Mouse (Mus musculus) left cerebral cortex, postnatal 14 days (tissue): ENCODE measurements at regions not wholly inside any gene's neighbourhood (a gene's known extent, or its start where the extent isn't known, plus 50 kb on each side); places are given as distances from the start of the nearest gene placed in this dataset.

Experiments used
- DNase-seq, 2 experiments: peaks; one replicate each; pipeline ENCODE4 v3.0.0; 2021 to 2022; ENCODE audit warnings: low spot score in 2 of 2, mixed read lengths in 1 of 2
- intact Hi-C: fragments of 180-260 bp; cut with DNase I; formaldehyde crosslinking; loops from one replicate; pipeline ENCODE4 v1.15.1; 2025

- intact Hi-C loops, result no loop called here
- no peak for DNase-seq
Measured at GRCm38 (mm10) chr13:34576392-34576791, 76.9 kb downstream of the Pxdc1 start.

DNA sequence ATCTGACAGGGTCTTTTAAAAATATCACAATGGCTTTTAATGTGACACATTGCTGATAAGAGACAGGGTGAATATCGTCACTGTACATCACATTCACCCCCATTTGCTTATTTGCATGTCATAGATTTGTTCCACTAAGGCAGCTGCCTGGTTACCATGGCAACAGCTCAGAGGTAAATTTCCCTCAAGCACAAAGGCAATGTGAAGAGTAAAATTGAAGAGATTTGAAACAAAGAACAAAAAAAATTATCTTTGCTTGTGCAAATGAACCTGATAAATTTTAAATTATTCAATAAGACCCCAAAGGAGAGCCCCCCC lies 77.3 kb downstream of the Pxdc1 start:
- intact Hi-C loops, result no loop called here

DNA sequence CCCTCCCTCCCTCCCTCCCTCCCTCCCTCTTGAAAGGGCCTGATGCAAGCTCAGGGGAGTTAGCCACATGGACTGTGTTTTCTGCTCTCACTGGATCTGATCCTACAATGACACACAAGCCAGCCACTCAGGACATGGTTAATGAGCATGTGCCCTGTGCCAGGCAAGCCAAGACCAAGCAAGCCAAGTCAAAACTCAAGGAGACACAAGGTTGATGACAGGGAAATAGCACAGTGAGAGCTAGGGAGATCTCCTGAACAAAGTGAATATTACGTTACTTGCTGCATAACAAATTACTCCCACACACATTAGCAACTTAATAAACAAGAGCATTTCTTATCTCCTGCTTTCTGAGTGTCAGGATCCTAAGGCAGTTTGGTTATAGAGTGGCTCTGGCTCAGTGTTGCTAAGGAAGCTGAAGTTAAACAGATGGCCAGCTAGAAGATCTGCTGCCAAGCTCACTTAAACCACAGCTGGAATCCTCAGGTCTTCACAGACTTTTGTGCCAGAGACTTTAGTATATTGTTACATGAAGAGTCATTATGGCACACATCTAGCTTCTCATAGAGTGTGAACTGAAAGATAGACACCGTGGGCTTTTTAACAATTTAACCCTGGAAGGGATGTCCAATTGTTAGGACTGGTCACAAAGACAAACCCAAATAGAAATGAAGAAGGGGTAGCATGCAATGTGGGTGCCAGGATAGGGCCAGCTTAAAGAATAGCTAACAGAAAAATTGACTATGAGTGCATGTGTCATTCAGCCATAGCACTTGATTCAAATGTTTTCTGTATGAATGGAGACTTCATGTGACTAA lies 77.9 kb downstream of the Pxdc1 start:
- DNase-seq, result peak; percentile 9 to 50
- intact Hi-C loops, result no loop called here

More for the DNA sequence above, 77.3 kb downstream of the Pxdc1 start:
- peak; percentile 73 to 80 for DNase-seq

DNA sequence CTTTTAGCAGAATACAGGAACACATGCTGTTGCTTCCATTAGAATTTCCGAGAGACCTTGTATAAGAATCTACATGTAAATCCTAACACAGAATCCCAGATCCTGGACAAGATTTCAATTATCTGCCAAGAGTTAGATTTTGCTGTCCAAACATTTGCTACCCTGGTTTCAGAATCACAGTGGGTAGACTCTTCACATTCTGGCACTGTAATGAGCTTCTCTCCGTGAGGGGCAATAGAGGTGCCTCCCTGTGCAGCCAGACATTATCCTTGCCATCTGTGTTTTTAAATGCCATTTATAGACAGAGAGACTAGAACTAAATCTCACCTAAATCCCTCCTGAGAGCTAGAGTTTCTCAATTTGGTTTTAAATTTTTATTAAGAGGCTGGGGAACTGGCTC lies 84.0 kb downstream of the Pxdc1 start:
- no peak for DNase-seq
- intact Hi-C loops, result no loop called here

- no peak for DNase-seq
- intact Hi-C loops, result no loop called here
Measured at GRCm38 (mm10) chr13:34566687-34567086, 86.6 kb downstream of the Pxdc1 start.

DNA sequence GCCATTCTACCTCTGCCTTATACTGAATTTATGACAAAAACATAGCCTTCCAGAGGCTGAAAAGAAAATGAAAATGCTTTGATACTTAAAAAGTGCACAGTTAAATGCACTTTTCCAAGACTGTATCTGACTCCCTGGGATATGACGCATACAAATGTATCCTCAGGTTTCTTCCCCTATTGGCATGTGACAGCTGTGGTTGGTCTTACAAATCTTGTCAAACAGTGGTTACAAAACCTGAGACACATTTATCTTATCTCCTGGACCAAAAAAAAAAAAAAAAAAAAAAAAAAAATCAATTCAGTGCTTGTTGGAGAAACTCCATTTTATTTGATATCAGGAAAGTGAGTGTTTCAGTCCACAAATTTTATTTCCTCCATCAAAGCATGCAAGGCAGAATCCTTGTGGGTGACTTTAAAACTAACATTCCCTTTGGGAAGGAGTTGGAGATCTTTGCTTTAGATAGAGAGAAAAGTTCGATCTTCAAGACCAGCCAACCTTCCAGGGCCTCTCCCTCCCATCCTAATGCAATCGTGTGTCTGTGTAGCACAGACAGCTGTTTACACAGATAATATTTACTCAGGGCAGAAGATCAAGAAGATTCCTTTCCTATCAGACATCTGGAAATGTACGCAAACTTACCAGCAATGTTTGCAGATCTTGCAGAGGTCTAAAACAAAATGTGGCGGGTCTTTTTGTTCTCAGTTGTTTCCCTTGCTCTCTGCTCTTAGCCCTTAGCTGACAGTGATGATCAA lies 103.0 kb downstream of the Pxdc1 start:
- intact Hi-C loops, result no loop called here
- no peak for DNase-seq

DNA sequence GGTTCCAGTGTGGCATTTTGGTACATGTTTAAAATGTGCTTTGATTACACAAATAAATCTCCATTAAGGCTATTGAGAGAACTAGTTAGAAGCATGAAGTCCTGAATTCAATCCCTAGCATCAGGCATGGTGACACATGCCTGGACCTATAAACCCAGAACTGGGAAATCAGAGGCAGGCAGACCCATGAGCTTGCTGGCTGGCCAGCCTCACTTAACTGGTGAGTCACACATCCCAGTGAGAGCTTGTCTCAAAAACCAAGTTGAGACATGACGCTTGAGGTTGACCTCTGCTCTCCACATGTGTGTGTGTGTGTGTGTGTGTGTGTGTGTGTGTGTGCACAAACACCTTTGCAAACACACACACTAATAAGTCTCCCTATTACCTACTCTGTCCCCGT lies 112.6 kb downstream of the Pxdc1 start:
- intact Hi-C loops, result no loop called here
- no peak for DNase-seq

DNA sequence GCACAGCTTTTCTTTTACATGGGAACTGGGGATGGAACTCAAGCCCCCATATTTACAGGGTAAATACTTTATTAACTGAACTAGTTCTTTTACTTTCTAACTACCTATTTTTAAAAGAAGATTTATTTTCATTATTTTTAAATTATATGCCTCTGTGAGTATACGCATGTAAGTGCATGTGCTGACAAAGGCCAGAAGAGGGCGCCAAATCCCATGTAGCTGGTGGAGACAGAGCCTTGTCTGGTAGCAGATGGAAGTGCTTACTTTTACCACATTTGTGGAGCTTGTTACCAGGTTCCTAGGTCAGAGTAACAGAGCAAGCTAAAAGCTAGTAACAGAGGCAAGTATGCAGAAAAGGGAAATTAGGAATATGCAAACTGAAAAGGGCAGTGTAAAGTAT lies 119.4 kb downstream of the Pxdc1 start:
- DNase-seq, result no peak
- intact Hi-C loops, result loop anchor here (10.0 kb wide), 1 partner anchor 91 kb away; no protein-coding TSS in a partner anchor

DNA sequence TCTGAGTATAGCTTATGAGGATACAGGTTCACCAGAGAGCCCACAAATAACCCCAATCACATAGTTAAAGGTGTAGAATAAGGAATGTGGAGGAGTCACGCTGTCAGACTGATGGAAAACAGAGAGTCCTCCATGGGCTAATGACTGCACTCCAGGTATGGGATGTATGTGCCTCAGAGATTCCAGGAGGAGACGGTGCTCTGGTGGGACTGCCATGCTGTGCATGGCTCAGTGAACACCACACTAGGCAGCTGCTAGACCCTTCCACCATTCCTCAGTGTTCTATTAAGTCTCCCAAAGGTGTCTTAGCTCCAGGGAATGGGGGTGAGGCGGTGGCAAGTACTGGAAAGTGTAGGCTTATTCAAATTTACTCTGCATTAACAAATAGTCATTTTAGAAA lies 142.0 kb downstream of the Pxdc1 start:
- no peak for DNase-seq
- intact Hi-C loops, result no loop called here

DNA sequence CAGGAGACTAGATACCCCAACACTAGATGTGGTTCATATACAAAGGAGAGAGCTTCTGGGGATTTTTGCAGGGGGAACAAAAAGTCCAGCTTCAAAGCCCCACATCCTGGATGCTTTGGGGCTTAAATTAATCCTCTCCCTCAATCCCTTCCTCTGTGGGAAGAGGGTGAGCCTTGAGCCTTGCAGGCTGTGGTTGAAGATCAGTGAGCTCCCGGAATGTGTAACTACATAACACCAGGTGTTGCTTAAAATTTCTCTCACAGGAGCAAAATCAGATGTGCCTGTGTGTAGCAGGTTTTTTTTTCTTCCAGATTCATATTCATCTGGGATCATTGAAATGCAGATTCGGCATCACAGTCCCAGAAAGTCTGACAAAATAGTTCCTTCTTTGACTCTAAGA lies 146.1 kb downstream of the Pxdc1 start:
- no peak for DNase-seq
- intact Hi-C loops, result no loop called here

DNA sequence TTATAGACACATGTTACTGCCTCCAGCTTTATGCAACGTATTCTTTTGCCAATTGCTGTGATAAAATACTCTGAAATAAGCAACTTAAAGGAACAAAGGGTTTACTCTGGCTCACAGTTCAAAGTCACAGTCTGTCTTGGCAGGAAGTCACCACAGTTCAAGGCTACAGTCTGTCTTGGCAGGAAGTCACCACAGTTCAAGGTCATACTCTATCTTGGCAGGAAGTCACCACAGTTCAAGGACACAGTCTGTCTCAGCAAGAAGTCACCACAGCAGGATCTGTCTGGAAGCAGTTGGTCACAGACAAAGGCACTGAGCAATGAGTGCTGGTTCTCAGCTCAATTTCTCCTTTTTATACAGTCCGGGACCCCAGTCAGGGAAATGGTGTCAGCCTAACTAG lies 147.4 kb downstream of the Pxdc1 start:
- no peak for DNase-seq
- intact Hi-C loops, result no loop called here

DNA sequence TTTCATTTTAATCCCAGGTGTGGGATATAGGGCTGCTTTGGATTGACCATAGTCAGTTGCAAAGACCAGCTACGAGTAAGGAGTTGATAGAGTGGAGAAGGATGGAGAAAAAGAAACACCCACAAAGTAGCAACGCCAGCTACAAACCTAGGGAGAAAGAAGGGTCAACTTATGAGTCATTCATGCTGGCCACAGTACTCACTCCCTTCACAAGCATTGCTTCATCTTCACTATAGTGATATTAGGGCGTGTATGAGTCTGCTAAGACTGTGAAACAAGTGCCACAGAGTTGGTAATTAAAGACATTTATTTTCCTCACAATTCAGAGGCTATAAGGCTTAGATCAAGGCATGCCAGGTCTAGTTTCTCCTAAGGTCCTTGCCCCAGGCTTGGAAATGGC lies 148.4 kb downstream of the Pxdc1 start:
- intact Hi-C loops, result no loop called here
- no peak for DNase-seq

- DNase-seq, result no peak
- intact Hi-C loops, result no loop called here
Measured at GRCm38 (mm10) chr13:34498910-34499309, 153.9 kb upstream of the Slc22a23 start.

GRCm38 (mm10) chr13:34497667-34498066 lies 152.7 kb upstream of the Slc22a23 start:
- intact Hi-C loops, result no loop called here
- DNase-seq, result no peak

- intact Hi-C loops, result no loop called here
Measured at GRCm38 (mm10) chr13:34484831-34485230, 139.8 kb upstream of the Slc22a23 start.

DNA sequence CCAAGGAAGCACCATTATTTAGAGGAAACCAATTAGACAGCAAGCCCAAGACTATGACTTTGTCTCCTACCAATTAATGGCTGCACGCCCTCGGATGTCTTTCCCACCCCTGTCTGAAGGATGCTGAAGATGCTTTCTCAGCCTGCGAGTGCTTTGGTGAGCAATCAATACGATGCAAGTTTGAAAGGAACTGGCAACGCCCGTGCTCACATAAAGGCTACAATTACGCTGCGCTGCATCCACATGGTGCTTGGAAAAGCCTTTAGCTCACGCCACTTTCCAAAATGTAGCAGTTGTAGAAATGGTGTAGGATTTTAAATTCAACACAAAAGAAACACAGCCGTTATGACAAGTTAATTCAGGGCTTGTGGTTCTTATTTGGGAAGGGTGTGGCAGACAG lies 136.5 kb upstream of the Slc22a23 start:
- intact Hi-C loops, result no loop called here

More at GRCm38 (mm10) chr13:34484831-34485230, 139.8 kb upstream of the Slc22a23 start:
- DNase-seq, result no peak

GRCm38 (mm10) chr13:34470410-34470809 lies 125.4 kb upstream of the Slc22a23 start:
- no peak for DNase-seq
- intact Hi-C loops, result no loop called here

More for the DNA sequence above, 136.5 kb upstream of the Slc22a23 start:
- DNase-seq, result peak in 1 of 2 experiments; percentile 8

GRCm38 (mm10) chr13:34469568-34469967 lies 124.6 kb upstream of the Slc22a23 start:
- intact Hi-C loops, result no loop called here
- peak in 1 of 2 experiments; percentile 13 for DNase-seq

DNA sequence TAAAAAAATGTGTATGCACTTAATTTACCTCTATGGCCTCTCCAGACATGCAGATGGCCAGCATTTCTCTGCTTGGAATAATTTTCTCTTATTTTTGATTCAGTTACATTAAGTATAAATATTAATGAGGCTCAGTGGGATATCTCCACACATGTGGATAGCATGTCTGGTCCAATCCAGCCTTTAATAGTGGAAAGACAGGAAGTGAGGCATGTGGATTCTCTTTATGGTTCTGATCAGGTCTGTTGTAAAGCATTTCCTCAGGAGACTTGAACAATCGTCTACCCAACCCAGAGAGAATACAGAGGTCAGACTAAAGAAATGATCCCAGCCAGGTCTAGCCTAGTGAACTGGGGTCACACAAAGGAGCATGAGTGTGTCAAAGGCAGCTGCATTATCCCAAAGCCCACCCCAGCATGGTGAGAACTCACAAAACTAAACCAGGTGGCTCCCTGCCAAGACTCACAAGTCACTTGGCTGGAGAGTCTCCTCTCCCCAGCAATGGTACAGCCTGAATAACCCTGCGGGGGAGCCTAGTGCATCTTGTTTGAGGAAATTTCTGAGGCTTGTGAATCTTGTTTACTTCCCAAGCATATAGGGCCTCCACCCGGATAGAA lies 123.3 kb upstream of the Slc22a23 start:
- intact Hi-C loops, result no loop called here
- no peak for DNase-seq

DNA sequence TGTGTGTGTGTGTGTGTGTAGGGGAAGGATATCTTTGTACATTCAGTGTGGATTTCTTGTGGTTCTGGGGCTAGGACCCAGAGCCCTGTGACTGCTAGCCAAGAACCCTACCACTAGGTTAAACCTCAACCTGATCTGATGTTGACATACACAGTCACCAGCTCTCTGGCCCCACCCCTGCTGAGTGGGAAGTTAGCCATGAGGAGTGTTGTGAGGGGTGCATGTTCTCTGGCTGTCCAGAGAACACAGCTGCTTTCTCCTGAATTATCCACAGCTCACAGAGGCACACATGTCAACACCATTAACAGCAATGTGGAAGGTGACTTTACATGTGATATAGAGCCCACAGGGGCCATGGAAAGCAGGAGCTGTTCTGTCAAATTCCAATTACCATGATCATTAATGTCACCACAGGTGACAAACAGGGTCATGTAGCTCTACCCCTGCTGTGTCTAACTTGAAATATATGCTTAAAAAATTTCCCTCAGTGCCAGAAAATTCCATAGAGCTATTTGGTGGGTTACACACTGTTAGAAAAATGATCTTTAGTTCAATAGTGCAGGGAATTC lies 121.0 kb upstream of the Slc22a23 start:
- DNase-seq, result no peak
- intact Hi-C loops, result no loop called here
